Mouse (Mus musculus): ENCODE measurements around the gene Pdk2. TPM values are rescaled to one million over a fixed set of nuclear protein-coding genes. Genes with fewer than 3 reads are reported as not detected.

The Pdk2 gene
- total RNA-seq, 2 experiments from 2014 or later: 370 to 480 TPM

DNA sequence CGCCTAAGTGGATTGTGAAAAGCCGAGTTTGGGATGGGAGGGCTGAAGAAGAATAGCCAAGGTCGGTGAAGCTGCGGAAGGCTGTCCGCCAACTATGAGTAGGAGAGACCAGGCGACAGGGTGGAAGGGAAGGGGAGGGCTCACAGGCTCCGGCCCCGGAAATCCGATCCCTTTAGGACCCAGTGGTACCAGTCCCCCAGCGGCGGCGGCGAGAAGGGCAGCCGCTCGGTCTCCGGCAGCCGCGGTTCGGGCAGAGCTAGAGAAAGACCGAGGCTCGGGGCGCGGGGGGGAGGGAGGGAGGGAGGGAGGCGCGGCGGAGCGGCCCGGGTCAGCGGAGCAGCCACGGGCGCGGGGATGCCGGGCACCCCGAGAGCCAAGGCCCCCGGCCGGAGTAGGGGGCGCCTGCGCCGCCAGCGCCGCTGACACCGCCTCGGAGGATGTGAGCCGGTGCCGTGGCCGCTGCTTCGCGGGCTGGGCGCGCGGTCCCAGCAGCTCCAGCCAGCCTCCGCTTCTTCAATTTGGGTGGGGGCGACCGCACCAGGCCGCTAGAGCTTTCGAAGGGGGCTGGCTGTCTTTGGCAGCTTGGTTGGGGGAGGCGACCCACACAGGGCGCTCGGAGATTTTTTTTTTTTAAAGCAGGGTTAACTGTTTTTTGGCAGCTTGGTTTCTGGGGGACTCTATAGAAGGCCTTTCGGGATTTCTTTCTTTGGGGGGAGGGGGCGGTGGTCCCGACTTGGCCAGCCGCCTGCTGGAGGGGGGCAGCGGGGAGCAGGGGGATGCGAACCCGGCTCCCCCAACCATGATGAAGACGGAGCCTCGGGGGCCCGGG, 50.2 kb downstream of the Pdk2 start, which contains the start of gene Ppp1r9b:
TSS of gene Ppp1r9b (plus strand) at position 287 of the 829 bp plus-strand sequence.
- intact Hi-C loops (cut with DNase I): loop anchor here (1.0 kb wide), 1 partner anchor 12 kb away; no protein-coding TSS in a partner anchor

DNA sequence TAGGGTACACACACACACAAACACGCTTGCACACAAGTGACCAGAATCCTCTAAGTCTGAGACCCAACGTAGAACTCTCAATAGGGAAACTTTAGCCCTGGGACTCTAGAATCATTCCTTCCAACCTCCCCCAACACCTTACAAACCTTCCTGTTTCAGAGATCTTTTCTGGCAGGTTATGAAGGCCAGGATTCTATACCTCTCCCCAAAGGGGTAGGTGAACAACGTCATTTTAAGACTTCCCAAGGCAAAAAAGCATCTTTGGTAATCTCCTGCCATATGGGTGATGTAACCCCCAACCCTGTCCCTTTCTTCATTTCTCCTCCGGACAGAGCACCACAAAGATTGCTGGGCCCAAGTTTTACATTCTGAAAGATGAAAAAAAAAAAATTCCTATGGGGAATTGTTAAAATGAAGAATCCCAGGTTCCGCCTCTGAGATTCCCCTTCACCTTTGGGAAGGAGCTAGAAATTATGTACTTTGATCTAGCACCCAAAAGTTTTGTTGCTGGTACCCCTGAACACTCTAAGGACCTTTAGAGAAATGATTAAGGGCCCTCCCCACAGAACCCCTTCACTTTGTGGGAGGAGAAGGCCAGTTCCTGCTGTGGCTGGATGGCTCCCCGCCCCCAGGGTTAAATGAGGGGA, 50.9 kb downstream of the Pdk2 start:
- no peak for DNase-seq

More for the DNA sequence above, 50.2 kb downstream of the Pdk2 start, which contains the start of gene Ppp1r9b:
- DNase-seq: peak; percentile 90

DNA sequence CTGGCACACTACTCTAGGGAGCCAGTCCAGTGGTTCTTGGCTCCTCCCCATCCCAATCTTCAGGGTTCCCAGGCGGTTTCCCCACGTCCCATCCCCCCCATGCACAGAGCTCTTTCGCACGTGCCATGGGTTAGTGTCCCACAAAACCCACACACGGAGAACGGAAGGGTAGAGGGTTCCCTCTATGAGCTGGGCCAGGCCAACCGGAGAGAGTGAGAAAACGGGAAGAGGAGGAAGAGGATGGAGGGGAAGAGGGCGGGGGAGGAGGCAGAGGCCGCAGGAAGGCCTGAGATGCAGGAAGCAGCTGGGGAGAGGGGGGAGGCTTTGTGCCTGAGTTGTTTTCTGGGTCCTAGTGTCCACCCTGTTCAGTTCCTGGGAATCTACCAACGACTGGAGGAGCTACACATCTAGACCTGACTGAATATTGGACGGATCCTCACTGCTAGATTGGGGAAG, 51.6 kb downstream of the Pdk2 start:
- DNase-seq: peak; percentile 73 to 74
- intact Hi-C loops (cut with DNase I): no loop called here

More for the DNA sequence above, 50.9 kb downstream of the Pdk2 start:
- intact Hi-C loops (cut with DNase I): no loop called here

DNA sequence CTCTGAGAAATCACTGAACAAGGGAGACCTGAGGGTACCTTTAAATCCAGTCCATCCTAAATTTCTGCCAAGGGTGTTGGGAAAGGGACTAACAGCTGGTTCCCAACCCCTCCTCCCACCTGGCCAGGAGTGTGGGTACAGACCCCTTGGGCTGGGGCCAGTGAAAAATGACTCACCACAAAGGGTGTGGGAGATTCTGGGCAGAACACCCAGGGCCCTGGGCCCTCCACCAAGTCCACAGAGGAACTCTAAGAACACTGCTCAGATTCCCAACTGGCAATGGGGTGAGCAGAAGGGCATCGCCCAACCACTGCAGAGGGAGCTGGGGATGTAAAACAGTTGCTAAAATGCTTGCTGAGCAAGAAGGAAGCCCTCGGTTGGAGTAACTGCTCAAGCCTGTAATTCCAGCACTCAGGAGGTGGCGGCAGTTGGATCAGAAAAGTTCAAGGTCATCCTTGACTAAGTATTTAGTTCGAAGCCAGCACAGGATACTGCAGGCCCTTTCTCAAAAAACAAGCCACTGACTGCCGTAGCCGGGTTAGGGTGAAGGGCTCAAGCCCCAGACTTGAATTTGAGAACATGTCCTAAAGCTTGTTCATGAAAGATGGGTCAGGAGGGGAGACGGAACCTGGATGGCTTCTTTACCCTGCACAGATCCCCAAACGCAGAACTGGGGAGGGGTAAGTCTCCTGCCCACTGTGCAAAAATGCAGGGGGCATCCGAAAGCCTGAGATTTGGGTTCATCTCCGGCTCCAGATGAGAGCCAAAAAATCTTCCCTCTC, 52.2 kb downstream of the Pdk2 start:
- intact Hi-C loops (cut with DNase I): no loop called here
- peak; percentile 72 to 79 for DNase-seq

DNA sequence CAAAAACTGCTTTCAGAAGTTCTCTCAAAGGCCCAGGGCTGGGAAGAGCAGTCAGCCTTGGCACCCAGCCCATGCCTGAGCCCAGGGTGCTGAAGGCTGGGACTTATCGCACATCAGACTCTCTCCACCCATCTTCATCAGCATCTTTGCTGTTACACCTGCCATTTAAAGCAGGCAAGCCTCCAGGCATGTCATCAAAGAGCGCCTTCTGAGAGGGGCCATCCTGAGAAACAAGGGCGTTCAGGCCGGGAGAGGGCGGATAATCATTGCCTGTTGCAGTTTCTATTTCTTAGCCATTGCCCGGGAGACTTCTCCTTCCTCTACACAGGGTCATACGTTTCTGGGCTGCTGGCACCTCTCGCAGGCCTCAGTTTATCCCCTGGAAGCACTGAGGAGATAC, 53.3 kb downstream of the Pdk2 start:
- intact Hi-C loops (cut with DNase I): no loop called here
- no peak for DNase-seq

DNA sequence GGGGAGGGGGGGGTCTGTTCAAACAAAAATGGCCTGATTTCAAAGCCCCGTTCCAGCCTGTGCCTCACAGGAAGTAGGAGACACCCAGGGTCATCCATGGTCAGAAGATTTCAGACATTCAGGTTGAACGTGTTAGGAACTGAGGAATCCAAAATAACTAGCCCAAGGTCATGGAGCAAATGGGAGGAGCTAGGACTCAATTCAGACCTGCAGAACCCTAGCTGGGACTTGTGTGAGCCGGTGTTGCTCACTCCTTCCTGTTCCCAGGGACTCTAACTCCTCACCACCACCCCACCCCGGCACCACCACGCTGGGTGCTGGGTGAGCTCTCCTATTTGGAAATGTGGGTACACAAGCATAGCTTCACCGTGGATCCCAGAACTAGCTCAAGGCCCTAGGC, 53.8 kb downstream of the Pdk2 start:
- DNase-seq: no peak
- intact Hi-C loops (cut with DNase I): no loop called here

DNA sequence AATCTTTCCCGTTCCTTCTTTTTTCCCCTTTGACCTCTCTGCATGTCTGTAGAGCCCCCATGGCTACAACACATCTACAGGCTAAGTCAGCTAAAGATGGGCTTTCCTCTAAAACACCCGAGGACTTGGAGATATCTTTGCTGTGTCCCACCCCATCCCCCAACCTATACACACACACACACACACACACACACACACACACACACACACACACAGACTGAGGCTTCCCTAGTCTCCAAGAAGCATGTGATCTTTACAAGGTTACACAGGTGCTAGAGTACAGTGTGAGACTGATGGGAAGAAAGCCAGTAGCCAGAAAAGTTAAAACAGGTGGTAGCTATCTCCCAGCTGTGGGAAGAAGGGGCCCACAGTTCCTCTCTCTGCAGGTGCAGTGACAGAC, 54.7 kb downstream of the Pdk2 start:
- intact Hi-C loops (cut with DNase I): no loop called here
- DNase-seq: no peak

DNA sequence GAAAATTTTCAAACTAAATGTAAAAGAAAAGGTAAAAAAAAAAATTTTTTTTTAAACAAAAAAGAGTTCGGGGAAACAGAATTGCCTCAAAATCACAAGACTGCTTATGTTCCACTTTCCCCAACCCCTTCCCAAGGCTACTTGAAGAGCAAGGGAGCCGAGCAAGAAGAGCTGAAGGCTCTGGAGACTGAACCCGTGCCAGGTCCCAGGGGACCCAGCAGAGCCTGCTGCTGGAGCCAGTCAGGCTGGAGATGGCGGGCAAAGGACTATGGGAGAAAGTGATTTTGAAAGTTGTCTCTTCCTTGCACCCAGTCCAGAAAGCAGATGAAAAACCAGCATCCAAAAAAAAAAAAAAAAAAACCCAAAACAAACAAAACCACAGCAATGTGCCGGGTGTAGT, 55.3 kb downstream of the Pdk2 start:
- DNase-seq: no peak
- intact Hi-C loops (cut with DNase I): no loop called here

DNA sequence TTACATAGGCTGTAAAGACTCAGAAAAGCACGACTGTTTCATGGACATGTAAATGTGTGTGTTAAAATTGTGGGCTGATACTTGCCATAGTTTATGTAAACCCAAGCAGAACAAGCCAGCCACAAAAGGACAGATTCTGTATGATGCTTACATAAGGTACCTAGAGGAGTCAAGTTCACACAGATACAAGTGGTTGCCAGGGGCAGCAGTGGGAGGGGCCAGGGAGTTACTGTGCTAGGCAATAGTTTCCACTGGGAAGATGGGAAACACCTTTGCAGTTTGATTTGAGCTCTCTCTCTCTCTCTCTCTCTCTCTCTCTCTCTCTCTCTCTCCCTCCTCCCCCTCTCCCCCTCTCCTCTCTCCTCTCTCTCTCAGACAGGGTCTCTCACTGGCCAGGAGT, 56.0 kb downstream of the Pdk2 start:
- intact Hi-C loops (cut with DNase I): no loop called here
- no peak for DNase-seq

DNA sequence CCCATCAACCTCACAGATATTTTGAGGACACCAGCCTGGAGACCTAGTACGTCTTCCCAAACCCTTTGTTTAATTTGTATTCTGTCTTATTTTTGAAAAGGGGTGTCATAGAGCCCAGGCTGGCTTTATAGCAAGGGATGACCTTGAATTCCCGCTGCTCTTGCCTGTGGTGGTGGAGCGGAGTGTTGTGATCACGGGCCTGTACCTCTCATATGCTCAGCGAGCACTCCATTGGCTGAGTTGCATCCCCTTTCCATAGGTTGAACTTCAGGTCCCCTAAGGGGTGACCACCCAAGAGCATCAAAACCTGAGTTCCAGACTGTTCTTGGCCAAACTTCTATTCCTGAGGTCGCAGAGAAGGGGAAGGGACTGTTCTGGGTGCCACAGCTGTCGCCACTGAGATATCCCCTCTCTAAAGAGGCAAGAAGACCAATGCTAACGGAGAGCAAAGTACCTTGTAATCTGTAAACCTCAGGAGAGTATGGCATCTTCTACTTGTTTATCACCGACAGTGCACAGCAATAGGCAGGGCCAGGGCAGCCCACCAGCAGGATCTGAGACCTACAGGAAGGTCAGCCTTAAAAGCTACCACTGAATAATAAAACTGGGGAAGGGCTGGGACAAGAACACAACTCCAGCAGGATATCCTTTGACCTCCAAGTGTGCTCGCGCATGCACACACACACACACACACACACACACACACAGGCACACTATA, 61.5 kb downstream of the Pdk2 start:
- no peak for DNase-seq
- intact Hi-C loops (cut with DNase I): loop anchor here (1.0 kb wide), 1 partner anchor 12 kb away; the partner anchor contains the start of gene Ppp1r9b

DNA sequence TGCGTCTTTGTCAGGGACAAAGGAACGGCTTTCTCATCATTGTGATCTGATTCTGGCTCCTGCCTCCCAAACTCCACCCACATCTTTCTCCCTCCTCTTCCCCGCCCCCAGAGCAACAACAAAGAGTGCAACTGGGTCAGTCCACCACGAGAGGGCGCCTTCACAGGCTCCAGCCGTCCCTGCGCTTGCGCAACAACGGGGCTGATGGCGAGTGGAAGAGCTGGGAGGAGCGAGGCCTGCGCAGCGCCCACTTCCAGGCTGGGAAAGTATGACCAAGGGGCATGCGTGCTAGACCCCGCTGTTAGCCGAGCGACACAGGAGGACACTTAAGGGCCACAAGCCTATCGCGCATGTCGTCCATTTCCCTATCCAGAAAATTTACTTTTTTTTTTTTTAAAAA, 62.2 kb downstream of the Pdk2 start:
- intact Hi-C loops (cut with DNase I): loop anchor here (1.0 kb wide), 1 partner anchor 12 kb away; the partner anchor contains the start of gene Ppp1r9b
- peak; percentile 96 for DNase-seq

DNA sequence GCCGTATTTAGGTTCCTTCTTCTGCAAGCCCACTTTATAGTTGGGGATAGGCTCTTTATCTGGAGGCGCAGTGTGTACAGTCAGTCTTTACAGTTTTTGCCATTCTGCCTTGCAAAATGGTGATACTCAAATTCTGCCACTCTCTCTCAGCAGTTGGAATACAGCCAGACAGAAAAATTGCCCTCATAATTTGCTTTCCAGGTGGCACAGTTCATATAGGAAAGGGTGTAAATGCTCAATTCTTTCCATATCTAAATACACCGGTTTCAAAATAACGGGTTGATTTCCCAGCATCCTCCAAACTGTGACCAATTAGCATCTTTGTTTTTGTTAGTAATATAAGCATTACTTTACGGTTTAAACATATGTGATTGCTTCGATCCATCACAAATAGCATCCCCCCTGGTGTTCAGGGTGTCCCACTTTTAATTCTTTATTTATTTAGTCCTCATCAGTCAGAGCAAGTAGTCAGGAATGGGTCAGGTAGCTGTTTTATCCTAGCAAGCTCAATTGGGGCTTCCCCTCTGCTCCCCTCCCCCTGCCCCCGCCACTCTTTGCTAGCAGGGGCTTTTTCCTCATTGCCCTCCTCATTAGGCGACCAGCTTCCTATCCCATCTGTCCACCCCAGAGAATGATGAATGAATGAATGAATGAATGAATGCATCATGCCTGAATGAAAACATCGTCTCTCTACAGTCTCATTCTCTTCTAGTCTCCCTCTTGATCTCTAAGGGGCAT, 62.8 kb downstream of the Pdk2 start:
- no peak for DNase-seq
- intact Hi-C loops (cut with DNase I): no loop called here

Other genes with a start within 250 kb of the Pdk2 start
- gene Col1a1, start 105.1 kb downstream of the Pdk2 start, total RNA-seq (2021): 100 to 1,000 TPM; 604 to 803 TPM
- not detected for gene Hils1, start 73.8 kb downstream of the Pdk2 start, total RNA-seq (2021)
- gene Sgca, start 65.0 kb downstream of the Pdk2 start, total RNA-seq (2021): 100 to 1,000 TPM; 252 to 259 TPM
- 10 to 100 TPM; 21.9 to 22.0 TPM for gene Ppp1r9b, start 50.3 kb downstream of the Pdk2 start, total RNA-seq (2021)
- gene Samd14, start 31.5 kb downstream of the Pdk2 start, total RNA-seq (2021): under 1 TPM; 0.44 to 0.56 TPM
- 1 to 10 TPM; 3.2 to 4.0 TPM for gene Itga3, start 35.4 kb upstream of the Pdk2 start, total RNA-seq (2021)
- gene Dlx3, start 78.8 kb upstream of the Pdk2 start, total RNA-seq (2021): not detected
- gene Dlx4, start 104.9 kb upstream of the Pdk2 start, total RNA-seq (2021): not detected
- gene Tac4, start 220.2 kb upstream of the Pdk2 start, total RNA-seq (2021): not detected

Data from gastrocnemius, postnatal 36 days (tissue).